Mouse (Mus musculus) heart, postnatal 4 days (tissue): ENCODE measurements around the gene Ebf3. TPM values are rescaled to one million over a fixed set of nuclear protein-coding genes. Genes with fewer than 3 reads are reported as not detected.

Experiments used
- DNase-seq: peaks from one replicate; pipeline ENCODE4 v3.0.0; 2021
- total RNA-seq, 2 experiments: library from RNA; stranded (reverse); gene quantifications; 2 replicates each; pipeline ENCODE4 v1.2.3; 2021

The Ebf3 gene
- total RNA-seq, 2 experiments from 2014 or later: 18.7 to 20.1 TPM

- DNase-seq: no peak
Measured at GRCm38 (mm10) chr7:137311341-137312110, 2.7 kb downstream of the Ebf3 start.

- no peak for DNase-seq
Measured at GRCm38 (mm10) chr7:137310876-137311275, 3.4 kb downstream of the Ebf3 start.

GRCm38 (mm10) chr7:137310091-137310761 is 4.0 kb downstream of the Ebf3 start:
- DNase-seq: peak; percentile 58

- DNase-seq: peak; percentile 53
Measured at GRCm38 (mm10) chr7:137309071-137310066, 4.9 kb downstream of the Ebf3 start.

GRCm38 (mm10) chr7:137308061-137309060 is 5.9 kb downstream of the Ebf3 start:
- no peak for DNase-seq

- no peak for DNase-seq
Measured at GRCm38 (mm10) chr7:137307131-137307530, 7.1 kb downstream of the Ebf3 start.

GRCm38 (mm10) chr7:137306127-137306526 is 8.1 kb downstream of the Ebf3 start:
- no peak for DNase-seq

- DNase-seq: no peak
Measured at GRCm38 (mm10) chr7:137303776-137304171, 10.5 kb downstream of the Ebf3 start.

GRCm38 (mm10) chr7:137302961-137303775 is 11.1 kb downstream of the Ebf3 start:
- DNase-seq: no peak

GRCm38 (mm10) chr7:137302161-137302560 is 12.1 kb downstream of the Ebf3 start:
- DNase-seq: no peak

GRCm38 (mm10) chr7:137301329-137301751 is 12.9 kb downstream of the Ebf3 start:
- DNase-seq: peak; percentile 50

- no peak for DNase-seq
Measured at GRCm38 (mm10) chr7:137300826-137301225, 13.4 kb downstream of the Ebf3 start.

- no peak for DNase-seq
Measured at GRCm38 (mm10) chr7:137300169-137300568, 14.1 kb downstream of the Ebf3 start.

- DNase-seq: no peak
Measured at GRCm38 (mm10) chr7:137297594-137298381, 16.5 kb downstream of the Ebf3 start.

GRCm38 (mm10) chr7:137297131-137297530 is 17.1 kb downstream of the Ebf3 start:
- no peak for DNase-seq

GRCm38 (mm10) chr7:137295612-137296011 is 18.6 kb downstream of the Ebf3 start:
- no peak for DNase-seq

- DNase-seq: no peak
Measured at GRCm38 (mm10) chr7:137294446-137294845, 19.8 kb downstream of the Ebf3 start.

- no peak for DNase-seq
Measured at GRCm38 (mm10) chr7:137289290-137289957, 24.8 kb downstream of the Ebf3 start.

- no peak for DNase-seq
Measured at GRCm38 (mm10) chr7:137278171-137278570, 36.1 kb downstream of the Ebf3 start.
